Mouse (Mus musculus) midbrain, embryonic 14.5 days (tissue): Measurements from ENCODE around the gene Cmss1. TPM values are rescaled to one million over a fixed set of nuclear protein-coding genes. Genes with fewer than 3 reads are reported as not detected.
"Not testable (repeated sequence)": the region's sequence is repeated elsewhere in the genome, so short reads cannot be mapped to it uniquely, and the experiment has no call there.

ENCODE experiments used
- ATAC-seq: fragments of 200-750 bp; cut with Nextera tagmentation; 2 replicates; pipeline ENCODE4 v1.8.0; 2017; ENCODE audit warnings: moderate number of reproducible peaks, moderate library complexity; ENCODE audit not compliant: low FRiP score, low TSS enrichment
- DNase-seq: peaks from one replicate; pipeline ENCODE4 v3.0.0-alpha.2; 2015
- H3K27ac ChIP-seq: fragments of 300-500 bp; sonication (generic); replicated peaks from 2 replicates; pipeline ENCODE4 v1.5.1; 2014; ENCODE audit warnings: mild to moderate bottlenecking, low read depth, low read length, moderate library complexity
- H3K27me3 ChIP-seq: fragments of 300-500 bp; sonication (generic); 2 replicates; pipeline ENCODE4 v1.6.1; 2014; ENCODE audit warnings: low read length, control low read depth, mixed read lengths; ENCODE audit not compliant: control insufficient read depth, insufficient read depth
- H3K36me3 ChIP-seq: fragments of 300-500 bp; sonication (generic); 2 replicates; pipeline ENCODE4 v1.6.1; 2014; ENCODE audit warnings: low read length, control low read depth; ENCODE audit not compliant: control insufficient read depth, insufficient read depth
- H3K4me1 ChIP-seq: fragments of 300-500 bp; sonication (generic); 2 replicates; pipeline ENCODE4 v1.6.1; 2014; ENCODE audit warnings: mild to moderate bottlenecking, antibody characterized with exemption, low read length, control low read depth; ENCODE audit not compliant: control insufficient read depth, insufficient read depth
- H3K4me2 ChIP-seq: fragments of 300-500 bp; sonication (generic); 2 replicates; pipeline ENCODE4 v1.6.1; 2014; ENCODE audit warnings: mild to moderate bottlenecking, low read length, moderate library complexity
- H3K4me3 ChIP-seq: fragments of 300-500 bp; sonication (generic); replicated peaks from 2 replicates; pipeline ENCODE4 v1.5.1; 2014; ENCODE audit warnings: low read depth, low read length
- H3K9ac ChIP-seq: fragments of 300-500 bp; sonication (generic); replicated peaks from 2 replicates; pipeline ENCODE4 v1.6.1; 2014; ENCODE audit warnings: mild to moderate bottlenecking, low read length, moderate library complexity
- H3K9me3 ChIP-seq: fragments of 300-500 bp; sonication (generic); 2 replicates; pipeline ENCODE4 v1.6.1; 2016; ENCODE audit warnings: low read length, control low read depth, mixed read lengths; ENCODE audit not compliant: control insufficient read depth
- WGBS: fragments of 180-500 bp; shearing (Covaris S2); extraction: QIAGEN DNeasy Blood & Tissue Kit; methylation state at CpG from one replicate; pipeline ENCODE4 v1.1.7; 2014; 5-methylcytosine and 5-hydroxymethylcytosine counted together
- polyA plus RNA-seq: library from polyadenylated mRNA; unstranded; fragments of >200 nt; fragmentation: Nextera tagmentation; extraction: Ambion mirVana; gene quantifications from 2 replicates; pipeline ENCODE4 v1.2.1, GENCODE M21; 2014

Gene Cmss1
- polyA plus RNA-seq, 1 experiment from 2014 or later: 38.2 TPM

DNA sequence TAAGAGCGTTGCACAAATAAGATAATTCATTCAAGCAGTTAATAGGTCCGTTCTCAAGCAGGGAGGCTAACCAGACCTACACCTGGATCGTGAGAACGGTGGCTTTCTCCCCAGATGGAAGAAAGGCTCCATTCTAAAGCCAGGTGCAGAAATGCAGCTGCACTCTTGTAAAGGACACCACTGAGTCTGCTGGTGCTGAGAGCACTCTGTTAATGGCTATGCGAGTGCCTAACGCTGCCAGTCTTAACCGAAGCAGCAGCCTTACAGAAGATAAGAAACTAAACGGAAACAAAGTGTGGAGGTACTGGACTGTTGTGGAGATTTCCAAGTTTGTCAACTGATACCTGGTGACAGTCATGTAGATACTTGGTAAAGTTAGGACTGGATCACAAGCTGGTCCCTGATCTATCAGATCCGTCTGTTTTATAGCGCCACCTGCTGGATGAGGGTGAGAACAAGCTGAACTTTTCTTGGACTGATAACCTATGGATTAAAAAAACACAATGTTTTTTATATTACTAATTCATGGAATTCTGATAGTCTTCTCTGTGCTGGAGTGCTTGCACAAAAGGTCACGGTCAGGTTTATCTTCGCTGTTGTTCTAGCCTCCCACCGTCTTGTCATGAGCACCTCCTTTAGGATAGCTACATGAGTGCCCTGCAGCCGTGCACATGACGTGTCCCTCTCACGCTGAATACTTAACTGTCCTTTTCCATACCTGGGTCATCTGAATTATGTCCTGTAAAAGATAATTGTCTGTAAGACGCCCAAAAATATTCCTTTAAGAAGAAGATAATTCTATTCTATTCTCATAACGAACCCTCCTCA, 208.1 kb downstream of the Cmss1 start:
- H3K36me3 ChIP-seq: no peaks in the 10 kb centered on the region
- H3K9ac ChIP-seq: no peak overlapping the region
- H3K4me1 ChIP-seq: no peaks in the 10 kb centered on the region
- DNase-seq (peak; percentile 89), ATAC-seq (peak; percentile 35; the same call in 1 of the 2 replicates)
- no peaks in the 10 kb centered on the region for H3K9me3 ChIP-seq
- H3K27me3 ChIP-seq: no peaks in the 10 kb centered on the region
- H3K4me3 ChIP-seq: no peak overlapping the region
- 67% methylated on average over 18 of the region's 18 CpGs for WGBS
- no peak overlapping the region for H3K4me2 ChIP-seq
- H3K27ac ChIP-seq: no peak overlapping the region

DNA sequence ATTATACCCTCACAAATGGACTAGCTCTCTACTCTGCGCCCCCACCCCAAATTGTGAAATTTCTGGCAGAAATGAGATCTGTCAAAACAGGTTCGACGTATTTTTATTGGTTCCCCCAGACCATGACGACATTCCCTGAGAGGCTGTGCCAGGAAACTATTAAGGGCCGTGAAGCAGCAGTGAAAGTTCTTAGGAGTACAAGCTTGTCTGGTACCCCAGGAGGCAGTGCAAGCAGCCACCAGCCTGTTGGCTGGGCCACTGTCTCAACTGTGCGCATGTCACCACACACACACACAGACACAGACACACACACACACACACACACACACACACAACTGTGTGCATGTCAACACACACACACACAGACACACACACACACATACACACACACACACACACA, 208.8 kb downstream of the Cmss1 start:
- no peaks in the 10 kb centered on the region for H3K4me1 ChIP-seq
- H3K9ac ChIP-seq: no peak overlapping the region
- H3K4me3 ChIP-seq: no peak overlapping the region
- 91% methylated on average over 6 of the region's 6 CpGs for WGBS
- ATAC-seq (no peak), DNase-seq (no peak)
- no peaks in the 10 kb centered on the region for H3K9me3 ChIP-seq
- no peak overlapping the region for H3K4me2 ChIP-seq
- H3K27ac ChIP-seq: no peak overlapping the region
- no peaks in the 10 kb centered on the region for H3K36me3 ChIP-seq
- no peaks in the 10 kb centered on the region for H3K27me3 ChIP-seq

DNA sequence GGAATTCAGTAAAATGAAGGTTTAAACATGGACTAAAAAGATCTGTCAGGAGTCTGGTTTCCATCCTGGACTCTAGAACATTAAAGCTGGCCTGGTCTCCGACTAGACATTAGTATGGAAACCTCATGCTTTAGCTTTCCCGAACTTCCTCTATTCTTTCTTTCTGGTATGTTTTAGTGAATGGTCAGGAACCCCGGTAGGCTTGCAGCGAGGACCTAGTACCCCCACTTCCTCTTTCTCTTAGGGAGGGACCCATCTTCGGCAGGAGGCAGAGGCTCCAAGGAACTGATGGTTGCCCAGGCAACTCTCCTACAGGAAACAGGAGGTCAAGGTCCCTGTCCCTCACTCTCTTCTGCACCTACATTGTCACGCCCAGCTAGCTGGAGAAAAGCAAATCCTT, 210.4 kb downstream of the Cmss1 start:
- ATAC-seq (no peak), DNase-seq (no peak)
- no peak overlapping the region for H3K4me2 ChIP-seq
- WGBS: 81% methylated on average over 6 of the region's 6 CpGs
- H3K27me3 ChIP-seq: no peaks in the 10 kb centered on the region
- no peaks in the 10 kb centered on the region for H3K36me3 ChIP-seq
- H3K27ac ChIP-seq: no peak overlapping the region
- H3K4me1 ChIP-seq: no peaks in the 10 kb centered on the region
- H3K9ac ChIP-seq: no peak overlapping the region
- H3K9me3 ChIP-seq: no peaks in the 10 kb centered on the region
- H3K4me3 ChIP-seq: no peak overlapping the region

DNA sequence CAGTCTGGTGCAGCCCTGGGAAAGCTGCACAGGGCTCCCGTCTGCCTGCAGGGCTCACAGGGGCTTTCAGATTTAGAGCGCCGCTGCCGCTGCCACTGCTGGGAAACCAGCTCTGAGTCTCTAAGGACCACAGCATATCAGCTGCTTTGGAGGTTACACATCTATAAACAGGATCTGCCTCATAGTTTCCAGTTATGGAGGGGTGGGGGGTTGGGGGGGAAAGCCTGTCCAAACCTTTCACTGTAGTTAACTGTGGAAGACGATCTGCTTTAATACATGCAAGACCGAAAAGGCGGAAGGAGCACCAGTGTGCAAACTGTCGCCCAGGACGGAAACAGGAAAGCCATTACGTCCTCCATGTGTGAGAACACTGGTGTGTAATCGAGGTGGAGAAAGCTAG, 213.5 kb downstream of the Cmss1 start:
- H3K36me3 ChIP-seq: no peaks in the 10 kb centered on the region
- no peaks in the 10 kb centered on the region for H3K27me3 ChIP-seq
- no peak overlapping the region for H3K9ac ChIP-seq
- H3K4me2 ChIP-seq: no peak overlapping the region
- no peak overlapping the region for H3K27ac ChIP-seq
- H3K4me3 ChIP-seq: no peak overlapping the region
- DNase-seq (peak; percentile 15), ATAC-seq (no peak)
- no peaks in the 10 kb centered on the region for H3K4me1 ChIP-seq
- H3K9me3 ChIP-seq: no peaks in the 10 kb centered on the region
- 77% methylated on average over 11 of the region's 11 CpGs for WGBS

DNA sequence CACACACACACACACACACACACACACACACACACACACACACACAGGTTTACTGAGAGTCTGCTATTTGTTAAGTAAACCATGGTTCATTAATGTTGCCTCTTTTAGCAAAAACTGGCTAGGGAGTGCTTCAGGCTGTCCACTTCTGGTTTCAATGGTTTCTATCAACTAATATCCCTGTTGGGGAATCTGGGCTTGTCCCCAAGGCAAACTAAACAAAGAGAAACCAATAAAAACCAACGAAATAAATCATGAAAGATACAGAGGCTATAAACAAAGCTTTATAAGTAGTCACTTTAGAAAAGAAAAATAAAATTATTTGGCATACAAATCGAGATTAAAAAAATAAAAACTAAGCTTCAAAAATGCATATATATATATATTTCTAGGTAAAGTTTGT, 214.2 kb downstream of the Cmss1 start:
- no peak overlapping the region for H3K4me2 ChIP-seq
- DNase-seq (no peak), ATAC-seq (no peak)
- no peak overlapping the region for H3K27ac ChIP-seq
- H3K9ac ChIP-seq: no peak overlapping the region
- H3K27me3 ChIP-seq: no peaks in the 10 kb centered on the region
- H3K4me1 ChIP-seq: no peaks in the 10 kb centered on the region
- WGBS: 80% methylated on average over 2 of the region's 2 CpGs
- no peaks in the 10 kb centered on the region for H3K9me3 ChIP-seq
- no peak overlapping the region for H3K4me3 ChIP-seq
- H3K36me3 ChIP-seq: no peaks in the 10 kb centered on the region

DNA sequence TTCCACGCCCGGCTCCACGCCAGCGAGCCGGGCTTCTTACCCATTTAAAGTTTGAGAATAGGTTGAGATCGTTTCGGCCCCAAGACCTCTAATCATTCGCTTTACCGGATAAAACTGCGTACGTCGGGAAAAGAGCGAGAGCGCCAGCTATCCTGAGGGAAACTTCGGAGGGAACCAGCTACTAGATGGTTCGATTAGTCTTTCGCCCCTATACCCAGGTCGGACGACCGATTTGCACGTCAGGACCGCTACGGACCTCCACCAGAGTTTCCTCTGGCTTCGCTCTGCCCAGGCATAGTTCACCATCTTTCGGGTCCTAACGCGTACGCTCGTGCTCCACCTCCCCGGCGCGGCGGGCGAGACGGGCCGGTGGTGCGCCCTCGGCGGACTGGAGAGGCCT, 215.5 kb downstream of the Cmss1 start:
- not testable (repeated sequence) for ATAC-seq, H3K9ac ChIP-seq, DNase-seq, H3K4me1 ChIP-seq, H3K27me3 ChIP-seq, H3K9me3 ChIP-seq, H3K4me3 ChIP-seq, H3K4me2 ChIP-seq, H3K27ac ChIP-seq, H3K36me3 ChIP-seq
- 40% methylated on average over 27 of the region's 39 CpGs for WGBS

DNA sequence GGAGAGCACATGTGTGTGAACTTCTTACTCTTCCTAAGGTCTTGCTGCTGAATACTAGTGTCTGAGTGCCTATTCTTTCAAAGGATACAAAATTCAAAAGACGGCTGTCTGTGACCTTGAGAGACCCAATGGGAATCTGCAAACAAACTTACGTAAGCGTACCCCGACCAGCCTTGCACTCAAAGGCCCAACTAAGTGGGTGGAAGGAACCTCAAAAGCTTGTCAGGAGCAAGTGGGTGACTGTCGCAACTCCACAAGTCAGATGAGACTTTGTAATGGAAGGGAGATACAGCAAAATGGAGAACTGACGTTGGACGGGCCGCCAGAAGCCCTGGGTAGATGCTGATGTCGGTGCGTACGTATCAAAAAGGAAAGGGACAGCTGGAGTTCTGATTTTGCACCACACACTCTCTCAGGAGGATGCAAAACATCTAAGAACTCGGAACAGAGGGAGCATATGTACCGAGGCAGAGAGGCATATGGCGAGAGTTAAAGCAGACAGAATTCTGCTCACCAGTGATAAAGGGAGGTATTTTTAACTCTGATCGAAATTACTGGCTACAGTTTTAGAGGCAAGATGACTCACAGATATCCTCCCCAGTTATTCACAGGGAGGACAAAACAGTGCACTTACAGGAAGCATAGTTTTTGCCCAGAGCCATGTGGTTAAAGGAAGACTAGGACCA, 217.0 kb downstream of the Cmss1 start:
- Histone ChIP-seq H3K9ac (no peak overlapping the region), H3K36me3 (no peaks in the 10 kb centered on the region), H3K27ac (no peak overlapping the region), H3K4me1 (no peaks in the 10 kb centered on the region), H3K4me2 (no peak overlapping the region), H3K4me3 (no peak overlapping the region), H3K9me3 (no peaks in the 10 kb centered on the region), H3K27me3 (no peaks in the 10 kb centered on the region)
- ATAC-seq: no peak
- 94% methylated on average over 15 of the region's 15 CpGs for WGBS
- no peak for DNase-seq

DNA sequence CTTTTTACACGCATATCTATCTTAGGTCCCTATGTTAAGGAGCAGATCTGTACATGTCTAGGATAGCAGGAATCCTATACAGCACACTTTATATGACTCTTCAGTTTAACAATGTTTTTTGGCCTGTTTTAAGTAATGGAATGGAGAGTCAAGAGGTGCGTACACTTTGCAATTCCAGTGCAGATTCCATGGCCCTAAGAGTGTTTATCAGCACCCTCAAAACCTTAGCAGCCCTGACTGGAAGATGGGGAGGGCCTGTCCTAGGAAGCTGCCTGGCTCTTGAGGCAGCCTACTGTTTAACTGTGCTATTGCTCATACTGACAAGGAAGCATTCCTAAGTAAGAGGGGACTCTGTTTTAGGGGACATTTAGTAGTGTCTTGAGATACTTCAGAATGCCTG, 222.4 kb downstream of the Cmss1 start:
- DNase-seq: no peak
- H3K4me2 ChIP-seq: no peak overlapping the region
- H3K4me3 ChIP-seq: no peak overlapping the region
- 98% methylated on average over 2 of the region's 2 CpGs for WGBS
- no peaks in the 10 kb centered on the region for H3K9me3 ChIP-seq
- no peak for ATAC-seq
- H3K27ac ChIP-seq: no peak overlapping the region
- H3K9ac ChIP-seq: no peak overlapping the region
- H3K4me1 ChIP-seq: no peaks in the 10 kb centered on the region
- H3K27me3 ChIP-seq: no peaks in the 10 kb centered on the region
- no peaks in the 10 kb centered on the region for H3K36me3 ChIP-seq
